Comparison of ENCODE assay signal across 20 mouse cellular contexts in genomic region chr6:84529912-84530311, GRCm38 (mm10).
DNase-seq lines count a peak whose midpoint lies in the region; ATAC-seq lines count a peak whose summit lies in the region.
"Had no signal": no experiment of that assay in that cellular context is flagged by ENCODE, and none has a peak within 500 bp of the region (broad histone marks: within the 10 kb centered on the region; RNA-seq: fewer than 3 reads in every experiment).

No protein-coding gene starts in this region.

- H3K4me1 ChIP-seq in forebrain, embryonic 12.5 days: no peaks in the 10 kb centered on the region

- H3K9me3 ChIP-seq in forebrain, embryonic 12.5 days: no peaks in the 10 kb centered on the region
- H3K9me3 ChIP-seq: G1E had no signal

- H3K4me2 ChIP-seq in forebrain, embryonic 12.5 days: no peak overlapping the region

- no peak overlapping the region for H3K4me3 ChIP-seq in forebrain, embryonic 12.5 days (replicated peaks)

- H3K36me3 ChIP-seq in forebrain, embryonic 12.5 days (replicated peaks): no peaks in the 10 kb centered on the region
- H3K36me3 ChIP-seq: G1E had no signal

- peak; percentile 17 for DNase-seq in lung, postnatal 36 days
- DNase-seq in lung, postnatal 10 days: no peak
- no peak for DNase-seq in spleen, postnatal 36 days (ENCODE audit: low spot score in 2 of 2)
- DNase-seq: adrenal gland, adult 2 months; adrenal gland, adult 8-10 months; adrenal gland, postnatal 10 days; adrenal gland, postnatal 14 days; adrenal gland, postnatal 25 days; adrenal gland, postnatal 36 days; B cell, adult 2 months; cerebellum, adult 11 months; cerebellum, adult 11-12 months; cerebellum, adult 18-20 months had no signal

- no peak overlapping the region for H3K9ac ChIP-seq in forebrain, embryonic 12.5 days

- no peak overlapping the region for H3K27ac ChIP-seq in forebrain, embryonic 12.5 days

- peak; percentile 61 for ATAC-seq in granulocyte monocyte progenitor cell, adult 5-6 weeks (replicated peaks; ENCODE audit: poor library complexity, severe bottlenecking)
- peak; percentile 50 for ATAC-seq in megakaryocyte progenitor cell, adult 5-6 weeks (replicated peaks; ENCODE audit: poor library complexity)
- ATAC-seq in forebrain, embryonic 12.5 days (ENCODE audit: low FRiP score): no peak
- ATAC-seq: activated CD4-positive, CD25-positive, alpha-beta regulatory T cell, adult 4 months; CD4-positive, CD25-positive, alpha-beta regulatory T cell, adult 4 months; Patski had no signal

- no peaks in the 10 kb centered on the region for H3K27me3 ChIP-seq in forebrain, embryonic 12.5 days
